Mouse (Mus musculus) spleen, adult 2 months (tissue): ENCODE data around the gene 2510009E07Rik. TPM values are rescaled to one million over a fixed set of nuclear protein-coding genes. Genes with fewer than 3 reads are reported as not detected.
A peak's percentile ranks its signal among the peaks of the same experiment; 100 is the strongest.

Source experiments
- DNase-seq, 2 experiments: peaks; one replicate each; pipeline versions ENCODE4 v3.0.0 to v3.0.0-alpha.2; 2012 to 2021; ENCODE audit warnings: low spot score in 2 of 2, low read depth in 1 of 2
- H3K27ac ChIP-seq: fragments of 200-500 bp; 2 replicates; pipeline ENCODE4 v1.5.1; 2012; ENCODE audit warnings: low read length, inconsistent platforms; ENCODE audit not compliant: insufficient read depth
- H3K27me3 ChIP-seq: fragments of 200-500 bp; 2 replicates; pipeline ENCODE4 v1.6.1; 2012; ENCODE audit warnings: mild to moderate bottlenecking, moderate library complexity, low read length, inconsistent platforms; ENCODE audit not compliant: control insufficient read depth, insufficient read depth
- H3K36me3 ChIP-seq: fragments of 200-500 bp; 2 replicates; pipeline ENCODE4 v1.6.1; 2012; ENCODE audit warnings: mild to moderate bottlenecking, low read length, inconsistent platforms; ENCODE audit not compliant: control insufficient read depth, insufficient read depth
- H3K4me1 ChIP-seq: fragments of 200-500 bp; 2 replicates; pipeline ENCODE4 v1.6.1; 2011; ENCODE audit warnings: inconsistent platforms; ENCODE audit not compliant: control insufficient read depth, insufficient read depth, insufficient read length
- H3K4me3 ChIP-seq: fragments of 200-500 bp; 2 replicates; pipeline ENCODE4 v1.5.1; 2011; ENCODE audit warnings: mild to moderate bottlenecking, inconsistent platforms; ENCODE audit not compliant: insufficient read depth, insufficient read length; ENCODE audit errors: extremely low read depth
- CTCF ChIP-seq: fragments of 200-500 bp; IDR thresholded peaks from 2 replicates; pipeline ENCODE4 v1.5.1; 2011; ENCODE audit warnings: mild to moderate bottlenecking, inconsistent platforms; ENCODE audit not compliant: insufficient read depth, insufficient read length, insufficient replicate concordance; ENCODE audit errors: extremely low read depth
- POLR2A ChIP-seq: fragments of 200-500 bp; IDR thresholded peaks from 2 replicates; pipeline ENCODE4 v1.6.1; 2011; ENCODE audit warnings: low read depth, low read length, inconsistent platforms
- WGBS: fragments of 180-500 bp; shearing (Covaris S2); methylation state at CpG from one replicate; pipeline ENCODE4 v1.1.7; 2018; 5-methylcytosine and 5-hydroxymethylcytosine counted together
- polyA plus RNA-seq: library from polyadenylated mRNA; depleted of rRNA; stranded (reverse); fragments of >200 nt; gene quantifications from 2 replicates; pipeline ENCODE4 v1.2.3, GENCODE M21; 2012

Gene 2510009E07Rik
- polyA plus RNA-seq, 1 experiment: 3.8 TPM

DNA sequence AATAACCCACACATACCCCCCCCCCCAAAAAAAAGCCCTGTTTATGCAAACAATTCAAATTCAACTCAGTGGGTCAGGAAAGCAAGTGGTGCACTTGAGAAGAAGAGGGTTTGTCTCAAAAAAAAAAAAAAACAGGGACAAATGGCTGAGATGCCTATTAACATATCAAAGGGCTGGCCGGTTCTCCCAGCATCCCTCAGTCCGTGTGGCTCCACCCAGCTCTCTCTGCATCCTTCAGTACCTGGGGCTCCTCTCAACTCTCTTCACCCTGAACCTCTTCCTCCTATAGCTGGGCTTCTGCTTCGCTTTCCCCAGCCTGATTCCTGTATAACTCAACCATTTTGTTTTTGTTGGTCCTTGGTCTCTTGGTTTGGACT, 7.8 kb upstream of the 2510009E07Rik start:
- no peaks in the 10 kb centered on the region for H3K27me3 ChIP-seq
- TF ChIP-seq CTCF: no peak
- TF ChIP-seq POLR2A: no peak
- H3K4me1 ChIP-seq: no peaks in the 10 kb centered on the region
- H3K4me3 ChIP-seq: no peak overlapping the region
- no peaks in the 10 kb centered on the region for H3K36me3 ChIP-seq
- WGBS: 61% methylated on average over 3 of the region's 3 CpGs
- DNase-seq: no peak
- H3K27ac ChIP-seq: no peak overlapping the region

DNA sequence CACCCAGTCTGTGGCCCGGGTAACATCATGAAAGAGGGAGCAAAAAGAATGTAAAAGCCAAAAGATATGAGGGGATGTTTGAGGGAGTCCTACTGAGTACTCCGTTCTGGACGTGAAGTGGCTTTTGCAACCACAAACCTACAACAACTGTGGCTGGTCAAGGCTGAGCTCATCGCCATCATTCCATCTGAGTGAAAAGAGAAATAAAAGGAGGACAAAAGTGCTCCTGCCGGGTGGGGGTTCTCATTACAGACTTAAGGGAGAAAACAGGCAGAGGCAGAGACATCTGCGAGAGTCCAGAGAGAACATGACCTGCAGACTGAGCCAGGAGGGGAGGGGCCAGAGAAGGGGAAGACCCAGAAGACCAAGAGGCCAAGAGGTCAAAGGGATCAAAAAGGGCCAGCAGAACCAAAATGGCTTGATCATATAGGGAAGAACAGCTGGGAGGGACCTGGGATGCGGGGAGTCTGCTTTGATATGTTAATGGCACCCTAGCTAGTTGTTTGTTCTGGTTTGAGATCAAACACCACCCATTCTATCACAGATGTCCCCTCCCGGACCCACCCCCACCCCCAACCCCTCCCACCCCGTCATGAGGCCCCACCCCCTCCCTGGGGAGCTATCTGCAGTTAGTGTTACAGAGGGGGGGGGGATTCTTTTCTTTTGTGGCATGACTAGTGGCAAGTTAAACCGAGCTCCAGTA, 7.3 kb upstream of the 2510009E07Rik start:
- 70% methylated on average over 10 of the region's 10 CpGs for WGBS
- no peaks in the 10 kb centered on the region for H3K4me1 ChIP-seq
- no peaks in the 10 kb centered on the region for H3K36me3 ChIP-seq
- no peak overlapping the region for H3K27ac ChIP-seq
- DNase-seq: no peak
- no peaks in the 10 kb centered on the region for H3K27me3 ChIP-seq
- TF ChIP-seq CTCF: no peak
- TF ChIP-seq POLR2A: no peak
- H3K4me3 ChIP-seq: no peak overlapping the region

DNA sequence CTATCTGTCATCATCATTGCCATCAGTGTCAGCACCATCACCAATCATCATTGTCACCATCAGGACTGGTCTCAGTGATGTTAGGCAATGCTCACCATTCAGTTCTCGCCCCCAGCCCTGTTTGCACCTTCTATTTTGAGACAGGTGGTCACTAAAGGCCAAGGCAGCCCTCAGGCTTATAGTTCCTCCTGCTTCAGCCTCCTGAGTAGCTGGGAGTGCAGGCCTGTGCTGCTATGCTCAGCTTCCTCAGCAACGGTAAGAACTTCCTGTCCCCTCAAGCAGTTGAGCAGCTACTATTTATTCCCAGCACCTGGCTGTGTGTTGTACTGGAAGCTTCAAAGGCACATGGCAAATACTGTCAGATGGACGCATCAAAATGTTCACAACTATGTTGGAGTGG, 3.7 kb upstream of the 2510009E07Rik start:
- no peak for DNase-seq
- no peak for TF ChIP-seq CTCF
- no peak for TF ChIP-seq POLR2A
- WGBS: 28% methylated on average over 3 of the region's 3 CpGs
- Histone ChIP-seq H3K27ac (no peak overlapping the region), H3K4me1 (peaks cover 5% of the 10 kb centered on the region; the same call in 1 of the 2 replicates), H3K4me3 (no peak overlapping the region), H3K27me3 (peaks cover 2% of the 10 kb centered on the region), H3K36me3 (no peaks in the 10 kb centered on the region)

DNA sequence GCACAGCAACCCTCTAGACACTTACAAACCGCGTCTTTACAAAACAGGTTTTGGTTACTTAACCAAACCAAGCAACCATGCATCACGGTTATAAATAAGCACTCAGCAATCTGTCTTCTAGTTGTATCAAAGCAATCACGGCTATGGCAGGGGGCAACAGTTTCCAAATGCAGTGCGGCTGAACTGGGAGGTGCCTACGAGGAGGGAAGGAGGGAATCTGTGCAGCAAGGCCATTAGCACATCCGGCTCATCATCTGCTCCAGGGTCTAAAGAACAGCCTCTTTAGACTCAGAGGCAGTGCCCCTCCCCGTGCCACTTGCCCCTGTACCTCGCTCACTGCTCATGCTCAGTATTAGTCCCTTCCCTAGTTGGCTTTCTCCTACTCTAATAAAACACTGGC, 2.5 kb upstream of the 2510009E07Rik start:
- H3K4me3 ChIP-seq: no peak overlapping the region
- peaks cover 5% of the 10 kb centered on the region; the same call in 1 of the 2 replicates for H3K4me1 ChIP-seq
- no peak overlapping the region for H3K27ac ChIP-seq
- TF ChIP-seq CTCF: no peak
- no peak for TF ChIP-seq POLR2A
- WGBS: 86% methylated on average over 9 of the region's 9 CpGs
- H3K36me3 ChIP-seq: no peaks in the 10 kb centered on the region
- peaks cover 2% of the 10 kb centered on the region for H3K27me3 ChIP-seq
- no peak for DNase-seq

DNA sequence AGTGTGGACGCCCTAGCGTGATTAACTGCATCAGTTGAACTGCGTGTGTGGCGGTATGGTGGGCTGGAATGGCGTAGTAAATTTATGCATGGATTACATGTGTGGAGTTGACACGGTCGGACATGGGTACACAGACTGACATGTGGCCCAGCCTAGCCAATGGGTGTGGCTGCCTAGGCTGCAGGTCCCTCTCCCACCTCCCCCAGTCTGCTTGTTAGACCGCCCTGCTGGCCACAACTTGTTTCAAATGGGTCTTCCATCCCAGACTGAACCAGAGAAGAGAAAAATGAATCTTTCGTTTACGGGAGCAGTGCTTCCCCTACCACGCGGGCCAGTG, 745 bp upstream of the 2510009E07Rik start:
- peaks cover 5% of the 10 kb centered on the region; the same call in 1 of the 2 replicates for H3K4me1 ChIP-seq
- peaks cover 2% of the 10 kb centered on the region for H3K27me3 ChIP-seq
- no peak overlapping the region for H3K27ac ChIP-seq
- no peak for TF ChIP-seq POLR2A
- WGBS: 46% methylated on average over 12 of the region's 12 CpGs
- no peaks in the 10 kb centered on the region for H3K36me3 ChIP-seq
- DNase-seq: no peak
- peak overlapping the region; percentile 59; the same call in 1 of the 2 replicates for H3K4me3 ChIP-seq

DNA sequence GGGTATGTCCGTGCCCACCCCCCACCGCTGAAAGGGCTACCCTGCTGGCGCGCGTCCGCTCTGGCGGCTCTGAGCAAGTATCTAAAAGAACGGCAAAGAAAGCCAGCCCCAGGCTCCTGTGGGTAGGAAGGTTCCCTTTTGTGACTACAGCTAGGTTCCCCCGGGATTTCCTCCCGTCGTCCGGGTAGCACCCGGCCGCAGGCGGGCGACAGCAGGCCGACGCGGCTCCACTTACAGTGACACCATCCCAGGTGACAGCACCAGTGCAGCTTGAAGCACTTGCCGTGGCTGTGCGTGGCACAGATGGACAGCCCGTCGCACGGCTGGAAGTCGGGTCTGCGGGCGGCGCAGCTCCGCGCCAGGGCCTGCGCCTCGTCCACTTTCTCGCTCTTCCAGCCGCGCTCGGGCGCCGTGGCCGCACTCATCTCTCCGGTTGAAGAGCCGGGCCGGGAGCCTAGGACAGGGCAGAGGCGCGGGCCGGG, 443 bp downstream of the 2510009E07Rik start:
- Histone ChIP-seq H3K27ac (peak overlapping the region; percentile 2; the same call in 1 of the 2 replicates), H3K4me1 (peaks cover 5% of the 10 kb centered on the region; the same call in 1 of the 2 replicates), H3K4me3 (peak overlapping the region; percentile 59), H3K27me3 (peaks cover 2% of the 10 kb centered on the region), H3K36me3 (no peaks in the 10 kb centered on the region)
- TF ChIP-seq CTCF (no peak), POLR2A (no peak)
- DNase-seq: peak in 1 of 2 experiments; percentile 32
- under 1% methylated on average over 45 of the region's 45 CpGs for WGBS

DNA sequence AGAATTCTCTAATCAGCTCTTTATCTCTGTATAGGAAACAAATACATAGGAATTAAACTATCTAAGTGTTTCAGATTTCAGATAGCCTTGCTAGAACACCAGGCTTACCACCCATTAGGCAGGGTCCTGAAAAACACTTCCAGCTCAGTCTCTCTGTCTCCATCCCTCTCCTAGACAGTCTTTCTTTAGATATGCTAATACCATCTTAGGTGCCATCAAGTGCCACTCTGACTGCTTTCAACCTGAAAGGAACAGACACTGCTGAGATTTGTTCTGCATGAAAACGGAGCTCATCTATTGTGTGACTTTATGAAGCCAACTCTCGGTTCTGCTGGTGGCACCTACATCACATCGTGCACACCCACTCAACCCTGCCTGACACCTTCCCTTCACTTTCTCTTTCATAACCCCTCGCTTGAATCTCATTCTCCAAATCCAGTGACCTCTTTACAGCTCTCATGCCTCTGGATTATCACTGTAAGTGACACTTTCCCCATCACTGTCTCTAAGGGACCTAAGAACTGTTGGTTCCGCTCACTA, 4.2 kb downstream of the 2510009E07Rik start:
- H3K4me3 ChIP-seq: no peak overlapping the region
- H3K36me3 ChIP-seq: no peaks in the 10 kb centered on the region
- no peak for TF ChIP-seq CTCF
- TF ChIP-seq POLR2A: no peak
- no peak overlapping the region for H3K27ac ChIP-seq
- peaks cover 2% of the 10 kb centered on the region for H3K27me3 ChIP-seq
- no peak for DNase-seq
- 71% methylated on average over 5 of the region's 5 CpGs for WGBS
- H3K4me1 ChIP-seq: peaks cover 5% of the 10 kb centered on the region; the same call in 1 of the 2 replicates
